ENCODE assay signal across 18 mouse cellular contexts in genomic region chr1:131218933-131219332, GRCm38 (mm10).
"Had no signal": no experiment of that assay in that cellular context is flagged by ENCODE, and none has a peak within 500 bp of the region (broad histone marks: within the 10 kb centered on the region; RNA-seq: fewer than 3 reads in every experiment).

No protein-coding gene starts in this region.

- H3K27ac ChIP-seq: liver, embryonic 14.5 days; midbrain, embryonic 12.5 days; neural tube, embryonic 13.5 days; neural tube, embryonic 15.5 days had no signal

- H3K4me3 ChIP-seq: midbrain, embryonic 12.5 days; myocyte; neural tube, embryonic 13.5 days; neural tube, embryonic 15.5 days had no signal

- DNase-seq: lung, adult 18-20 months; lung, embryonic 14.5 days; lung, postnatal 10 days; midbrain, embryonic 14.5 days; retina, postnatal 1 day; right cerebral cortex, adult 18-20 months; right cerebral cortex, postnatal 25 days; right cerebral cortex, postnatal 4 days; spleen, adult 18-20 months; thymus, adult 18-20 months; thymus, postnatal 14 days; thymus, postnatal 36 days had no signal

- ATAC-seq: midbrain, embryonic 16.5 days had no signal
